Mouse (Mus musculus) heart, embryonic 15.5 days (tissue): ENCODE results near the gene Pik3r1. TPM values are rescaled to one million over a fixed set of nuclear protein-coding genes. Genes with fewer than 3 reads are reported as not detected.

Experiments used
- ATAC-seq: fragments of 200-750 bp; cut with Nextera tagmentation; replicated peaks from 2 replicates; pipeline ENCODE4 v1.8.0; 2017; ENCODE audit warnings: low read depth, moderate TSS enrichment; ENCODE audit not compliant: insufficient number of reproducible peaks, insufficient read depth, low FRiP score
- H3K27ac ChIP-seq: fragments of 300-500 bp; sonication (generic); 2 replicates; pipeline ENCODE4 v1.5.1; 2015; ENCODE audit warnings: mild to moderate bottlenecking, inconsistent platforms
- H3K27me3 ChIP-seq: fragments of 300-500 bp; sonication (generic); 2 replicates; pipeline ENCODE4 v1.6.1; 2015; ENCODE audit warnings: inconsistent platforms
- H3K36me3 ChIP-seq: fragments of 300-500 bp; sonication (generic); 2 replicates; pipeline ENCODE4 v1.6.1; 2015; ENCODE audit warnings: mild to moderate bottlenecking, inconsistent platforms
- H3K4me1 ChIP-seq: fragments of 300-500 bp; sonication (generic); replicated peaks from 2 replicates; pipeline ENCODE4 v1.6.1; 2015; ENCODE audit warnings: inconsistent platforms
- H3K4me2 ChIP-seq: fragments of 300-500 bp; sonication (generic); 2 replicates; pipeline ENCODE4 v1.6.1; 2015; ENCODE audit warnings: inconsistent platforms, mild to moderate bottlenecking, moderate library complexity
- H3K4me3 ChIP-seq: fragments of 300-500 bp; sonication (generic); 2 replicates; pipeline ENCODE4 v1.5.1; 2015; ENCODE audit warnings: mild to moderate bottlenecking, inconsistent platforms
- H3K9ac ChIP-seq: fragments of 300-500 bp; sonication (generic); 2 replicates; pipeline ENCODE4 v1.6.1; 2015; ENCODE audit warnings: mild to moderate bottlenecking, inconsistent platforms
- H3K9me3 ChIP-seq: fragments of 300-500 bp; sonication (generic); replicated peaks from 2 replicates; pipeline ENCODE4 v1.6.1; 2016; ENCODE audit warnings: inconsistent platforms
- WGBS: fragments of 180-500 bp; shearing (Covaris S2); methylation state at CpG from one replicate; pipeline ENCODE4 v1.1.7; 2015; ENCODE audit warnings: mixed read lengths; 5-methylcytosine and 5-hydroxymethylcytosine counted together
- polyA plus RNA-seq: library from polyadenylated mRNA; unstranded; fragments of >200 nt; fragmentation: Nextera tagmentation; extraction: Ambion mirVana; gene quantifications from 2 replicates; pipeline ENCODE4 v1.2.1, GENCODE M21; 2015

Gene Pik3r1
- polyA plus RNA-seq, 1 experiment from 2014 or later: 20.2 TPM

- H3K4me1 ChIP-seq: peaks cover 36% of the 10 kb centered on the region
- H3K27me3 ChIP-seq: no peaks in the 10 kb centered on the region
- no peaks in the 10 kb centered on the region for H3K36me3 ChIP-seq
- H3K9me3 ChIP-seq: no peaks in the 10 kb centered on the region
- no peak for ATAC-seq
- H3K9ac ChIP-seq: no peak overlapping the region
- H3K4me3 ChIP-seq: no peak overlapping the region
- no peak overlapping the region for H3K27ac ChIP-seq
- WGBS: 87% methylated on average over 1 of the region's 2 CpGs
- H3K4me2 ChIP-seq: no peak overlapping the region
These were observed 46.9 kb downstream of the Pik3r1 start for GRCm38 (mm10) chr13:101721154-101721553.

- Histone ChIP-seq H3K4me3 (peak overlapping the region; percentile 26), H3K36me3 (no peaks in the 10 kb centered on the region), H3K27me3 (no peaks in the 10 kb centered on the region), H3K4me1 (peaks cover 36% of the 10 kb centered on the region), H3K4me2 (peak overlapping the region; percentile 51), H3K27ac (peak overlapping the region; percentile 71), H3K9me3 (no peaks in the 10 kb centered on the region), H3K9ac (no peak overlapping the region)
- peak; percentile 48; the same call in 1 of the 2 replicates for ATAC-seq
- 7% methylated on average over 11 of the region's 11 CpGs for WGBS
These were observed 48.6 kb downstream of the Pik3r1 start for GRCm38 (mm10) chr13:101719312-101719870.

GRCm38 (mm10) chr13:101718744-101719143 is 49.3 kb downstream of the Pik3r1 start:
- no peak overlapping the region for H3K4me3 ChIP-seq
- no peak for ATAC-seq

GRCm38 (mm10) chr13:101717836-101718235 is 50.2 kb downstream of the Pik3r1 start:
- no peak overlapping the region for H3K4me3 ChIP-seq
- H3K4me1 ChIP-seq: peaks cover 36% of the 10 kb centered on the region
- no peaks in the 10 kb centered on the region for H3K9me3 ChIP-seq
- H3K4me2 ChIP-seq: no peak overlapping the region
- H3K9ac ChIP-seq: no peak overlapping the region
- WGBS: 53% methylated on average over 6 of the region's 6 CpGs
- no peaks in the 10 kb centered on the region for H3K36me3 ChIP-seq
- no peaks in the 10 kb centered on the region for H3K27me3 ChIP-seq
- peak overlapping the region; percentile 79 for H3K27ac ChIP-seq
- ATAC-seq: no peak; the same call in 1 of the 2 replicates

More at GRCm38 (mm10) chr13:101718744-101719143, 49.3 kb downstream of the Pik3r1 start:
- Histone ChIP-seq H3K9ac (no peak overlapping the region), H3K36me3 (no peaks in the 10 kb centered on the region), H3K4me1 (peaks cover 32% of the 10 kb centered on the region), H3K4me2 (peak overlapping the region; percentile 51; the same call in 1 of the 2 replicates), H3K9me3 (no peaks in the 10 kb centered on the region), H3K27ac (peak overlapping the region; percentile 71), H3K27me3 (no peaks in the 10 kb centered on the region)
- 65% methylated on average over 7 of the region's 7 CpGs for WGBS

- Histone ChIP-seq H3K4me3 (no peak overlapping the region), H3K27ac (no peak overlapping the region), H3K9me3 (no peaks in the 10 kb centered on the region), H3K4me1 (peaks cover 27% of the 10 kb centered on the region), H3K36me3 (peaks cover 7% of the 10 kb centered on the region; the same call in 1 of the 2 replicates), H3K27me3 (no peaks in the 10 kb centered on the region), H3K4me2 (no peak overlapping the region), H3K9ac (no peak overlapping the region)
- WGBS: 74% methylated on average over 12 of the region's 12 CpGs
- no peak for ATAC-seq
These were observed 54.5 kb downstream of the Pik3r1 start for GRCm38 (mm10) chr13:101713429-101714088.

GRCm38 (mm10) chr13:101712720-101713428 is 55.1 kb downstream of the Pik3r1 start:
- no peak for ATAC-seq
- Histone ChIP-seq H3K27me3 (no peaks in the 10 kb centered on the region), H3K36me3 (peaks cover 14% of the 10 kb centered on the region), H3K4me1 (peaks cover 27% of the 10 kb centered on the region), H3K9ac (no peak overlapping the region), H3K4me2 (no peak overlapping the region), H3K27ac (peak overlapping the region; percentile 64), H3K4me3 (no peak overlapping the region), H3K9me3 (no peaks in the 10 kb centered on the region)
- 72% methylated on average over 9 of the region's 9 CpGs for WGBS

GRCm38 (mm10) chr13:101712099-101712498 is 55.9 kb downstream of the Pik3r1 start:
- Histone ChIP-seq H3K4me2 (no peak overlapping the region), H3K36me3 (peaks cover 18% of the 10 kb centered on the region), H3K4me1 (peaks cover 19% of the 10 kb centered on the region), H3K4me3 (no peak overlapping the region), H3K9me3 (no peaks in the 10 kb centered on the region), H3K9ac (no peak overlapping the region), H3K27me3 (no peaks in the 10 kb centered on the region), H3K27ac (peak overlapping the region; percentile 64; the same call in 1 of the 2 replicates)
- WGBS: 74% methylated on average over 9 of the region's 9 CpGs
- ATAC-seq: no peak

GRCm38 (mm10) chr13:101711301-101711700 is 56.7 kb downstream of the Pik3r1 start:
- H3K27ac ChIP-seq: no peak overlapping the region
- H3K27me3 ChIP-seq: no peaks in the 10 kb centered on the region
- no peak overlapping the region for H3K9ac ChIP-seq
- H3K4me2 ChIP-seq: no peak overlapping the region
- no peaks in the 10 kb centered on the region for H3K9me3 ChIP-seq
- peaks cover 18% of the 10 kb centered on the region for H3K36me3 ChIP-seq
- no peak overlapping the region for H3K4me3 ChIP-seq
- ATAC-seq: no peak
- peaks cover 18% of the 10 kb centered on the region for H3K4me1 ChIP-seq
- WGBS: 77% methylated on average over 2 of the region's 2 CpGs

- Histone ChIP-seq H3K36me3 (peaks cover 23% of the 10 kb centered on the region), H3K9ac (no peak overlapping the region), H3K4me2 (no peak overlapping the region), H3K4me1 (peaks cover 18% of the 10 kb centered on the region), H3K4me3 (no peak overlapping the region), H3K9me3 (no peaks in the 10 kb centered on the region), H3K27me3 (no peaks in the 10 kb centered on the region), H3K27ac (no peak overlapping the region)
- 82% methylated on average over 3 of the region's 3 CpGs for WGBS
- ATAC-seq: no peak
These were observed 58.2 kb downstream of the Pik3r1 start for GRCm38 (mm10) chr13:101709788-101710187.

GRCm38 (mm10) chr13:101707226-101707625 is 60.8 kb downstream of the Pik3r1 start:
- H3K36me3 ChIP-seq: peaks cover 26% of the 10 kb centered on the region
- H3K4me3 ChIP-seq: no peak overlapping the region
- H3K9ac ChIP-seq: no peak overlapping the region
- no peak overlapping the region for H3K4me2 ChIP-seq
- H3K27ac ChIP-seq: no peak overlapping the region
- ATAC-seq: no peak
- 90% methylated on average over 9 of the region's 9 CpGs for WGBS
- peaks cover 10% of the 10 kb centered on the region for H3K4me1 ChIP-seq
- no peaks in the 10 kb centered on the region for H3K9me3 ChIP-seq
- no peaks in the 10 kb centered on the region for H3K27me3 ChIP-seq

GRCm38 (mm10) chr13:101706426-101706825 is 61.6 kb downstream of the Pik3r1 start:
- Histone ChIP-seq H3K27ac (no peak overlapping the region), H3K36me3 (peaks cover 33% of the 10 kb centered on the region), H3K4me2 (no peak overlapping the region), H3K27me3 (no peaks in the 10 kb centered on the region), H3K9me3 (no peaks in the 10 kb centered on the region), H3K4me3 (no peak overlapping the region), H3K9ac (no peak overlapping the region), H3K4me1 (peaks cover 9% of the 10 kb centered on the region)
- ATAC-seq: no peak
- 77% methylated on average over 7 of the region's 7 CpGs for WGBS
